Mouse (Mus musculus): Measurements from ENCODE around the gene Krtap17-1.

DNA sequence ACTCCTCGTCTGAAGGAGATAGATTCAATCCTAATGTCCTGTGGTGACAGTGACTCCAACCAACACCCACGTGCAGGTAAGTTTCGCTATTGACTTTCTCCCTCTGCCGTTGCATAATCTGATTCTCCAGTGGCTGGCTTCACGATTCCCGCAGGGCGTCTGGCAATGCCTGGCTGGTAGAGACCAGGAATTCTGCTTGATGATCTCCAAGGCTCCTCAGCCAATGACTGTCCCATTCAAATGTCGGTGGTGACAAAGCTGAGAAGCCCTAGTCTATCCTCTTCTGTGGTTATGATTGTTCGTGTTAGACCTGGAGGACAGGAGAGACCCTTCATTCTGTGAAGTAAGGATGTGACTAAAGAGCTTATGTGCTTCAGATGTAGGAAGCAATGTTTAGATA, 11.1 kb downstream of the Krtap17-1 start:
- TF ChIP-seq CTCF (IDR thresholded peaks at IDR 0.05; ENCODE audit: low read depth) (no peak), EP300 (IDR thresholded peaks at IDR 0.05; ENCODE audit: low read depth) (no peak)
